Mouse (Mus musculus) testis, postnatal 14 days (tissue): ENCODE data around the gene H2al1n.
"Not testable (repeated sequence)": the region's sequence is repeated elsewhere in the genome, so short reads cannot be mapped to it uniquely, and the experiment has no call there.

Experiments
- DNase-seq: peaks from one replicate; pipeline ENCODE4 v3.0.0; 2021; ENCODE audit warnings: low spot score

The H2al1n gene

DNA sequence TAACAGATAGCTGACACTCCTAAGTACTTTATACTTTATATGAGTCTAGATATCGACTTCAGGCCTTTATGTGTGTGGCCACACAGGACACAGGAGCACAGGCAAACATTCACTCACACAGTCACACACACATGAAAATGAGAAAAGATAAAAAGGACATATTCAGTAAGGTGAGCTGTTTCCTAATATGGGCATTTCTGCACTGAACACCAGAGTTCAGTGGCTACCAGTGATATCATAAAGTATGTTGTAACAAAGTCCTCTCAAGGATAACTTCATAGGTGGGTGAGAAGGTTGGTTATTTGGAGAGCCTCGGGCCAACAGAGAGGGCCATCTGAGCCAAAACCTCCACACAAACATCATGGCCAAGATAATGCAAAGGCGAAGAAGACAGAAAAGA, at the start of gene H2al1n:
Gene H2al1n, plus strand, starts transcription at position 301 of the 400 bp plus-strand sequence.
- not testable (repeated sequence) for DNase-seq

GRCm38 (mm10) chrX:14199284-14199683, 11.7 kb upstream of the H2al1n start:
- no peak for DNase-seq

- no peak for DNase-seq
Measured at GRCm38 (mm10) chrX:14206112-14206875, 4.7 kb upstream of the H2al1n start.

DNA sequence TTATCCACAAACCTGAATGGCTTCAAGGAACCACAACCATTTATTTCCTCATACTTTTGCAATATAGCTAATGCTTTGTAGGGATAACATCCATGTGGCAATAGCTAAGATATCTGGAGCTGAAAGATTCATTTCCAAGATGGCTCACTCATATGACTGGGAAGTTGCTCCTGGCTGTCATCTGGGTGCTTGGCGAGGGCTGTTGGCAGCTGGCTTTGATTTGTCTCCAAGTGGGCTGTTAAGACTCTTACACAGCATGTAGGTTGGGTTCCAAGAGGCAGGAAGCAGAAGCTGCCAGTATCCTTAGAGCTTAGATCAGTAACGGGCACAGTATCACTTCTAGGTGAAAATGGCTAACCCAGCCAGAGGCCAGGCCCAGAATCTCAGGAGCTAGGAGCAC, 18.3 kb downstream of the H2al1n start:
- DNase-seq: no peak

DNA sequence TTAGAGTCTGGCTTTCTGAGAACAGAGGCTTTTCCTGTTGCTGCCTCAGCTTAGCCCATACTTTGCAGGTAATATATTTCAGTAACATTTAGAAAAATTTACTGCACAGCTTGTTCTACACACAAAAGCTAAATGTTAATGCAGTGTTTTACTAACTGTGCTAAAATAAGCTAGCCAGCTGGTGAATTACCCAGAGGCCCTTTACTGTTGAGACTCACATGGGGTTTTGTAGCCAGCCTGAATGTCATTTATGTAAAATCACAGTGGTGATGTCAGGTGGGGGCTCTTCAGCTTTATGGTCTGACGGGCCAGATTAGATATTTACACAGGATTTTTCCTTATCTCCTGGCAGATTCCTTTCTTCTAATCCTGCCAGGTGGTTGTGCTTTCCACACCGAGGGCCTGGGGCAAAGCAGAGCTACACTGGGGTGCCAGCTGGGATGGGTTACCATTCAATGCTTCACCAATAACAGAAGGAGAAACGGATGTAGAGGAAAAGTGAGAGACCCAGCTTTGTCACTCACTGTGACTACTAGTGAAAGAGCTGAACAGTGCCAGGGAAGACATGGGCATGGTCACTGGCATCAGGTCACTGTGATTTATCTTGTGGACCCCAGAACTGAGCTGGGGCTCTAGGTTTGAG, 48.8 kb downstream of the H2al1n start:
- no peak for DNase-seq
